21 mouse cellular contexts compared by ENCODE assay signal in genomic region chr6:18474541-18474940, GRCm38 (mm10). TPM values are rescaled to one million over a fixed set of nuclear protein-coding genes. Genes with fewer than 3 reads are reported as not detected.
"Had no signal": no experiment of that assay in that cellular context is flagged by ENCODE, and none has a peak within 500 bp of the region (broad histone marks: within the 10 kb centered on the region; RNA-seq: fewer than 3 reads in every experiment).

No protein-coding gene starts in this region.

- H3K4me1 ChIP-seq: liver, embryonic 15.5 days; midbrain, embryonic 15.5 days; neural tube, embryonic 12.5 days; stomach, embryonic 15.5 days had no signal

- ATAC-seq: midbrain, embryonic 15.5 days had no signal

- DNase-seq: kidney, adult 18-20 months; kidney, postnatal 36 days; left cerebral cortex, postnatal 4 days; lung, embryonic 14.5 days; lung, postnatal 10 days; lung, postnatal 4 days; retina, postnatal 1 day; right cerebral cortex, postnatal 14 days; thymus, adult 2 months; thymus, postnatal 25 days had no signal

- H3K4me3 ChIP-seq: layer of hippocampus, adult 2 months; liver, embryonic 15.5 days; midbrain, embryonic 15.5 days; neural tube, embryonic 12.5 days; stomach, embryonic 15.5 days had no signal

- H3K9me3 ChIP-seq: liver, embryonic 15.5 days; midbrain, embryonic 15.5 days; neural tube, embryonic 12.5 days; stomach, embryonic 15.5 days had no signal

- H3K4me2 ChIP-seq: liver, embryonic 11.5 days; liver, embryonic 15.5 days; lung, embryonic 14.5 days; midbrain, embryonic 11.5 days; midbrain, embryonic 15.5 days; neural tube, embryonic 12.5 days; stomach, embryonic 15.5 days had no signal

- H3K27ac ChIP-seq: kidney, postnatal 0 days; liver, embryonic 15.5 days; midbrain, embryonic 15.5 days; neural tube, embryonic 12.5 days; stomach, embryonic 15.5 days had no signal

- H3K27me3 ChIP-seq: liver, embryonic 15.5 days; midbrain, embryonic 15.5 days; neural tube, embryonic 12.5 days; stomach, embryonic 15.5 days had no signal

- H3K36me3 ChIP-seq: liver, embryonic 15.5 days; midbrain, embryonic 15.5 days; neural tube, embryonic 12.5 days; stomach, embryonic 15.5 days had no signal

- H3K9ac ChIP-seq: liver, embryonic 15.5 days; lung, embryonic 14.5 days; midbrain, embryonic 15.5 days; neural tube, embryonic 12.5 days; stomach, embryonic 15.5 days had no signal

RNA-seq across cellular contexts. Expression of gene Cttnbp2, which starts 40.1 kb away (rescaled TPM):
- total RNA-seq: megakaryocyte, adult 5-6 weeks; monocyte, adult 5-6 weeks; neutrophil, adult 5-6 weeks had no signal
